Mouse (Mus musculus) lung, embryonic 16.5 days (tissue): ENCODE measurements around the gene Msmb. TPM values are rescaled to one million over a fixed set of nuclear protein-coding genes. Genes with fewer than 3 reads are reported as not detected.

Source experiments
- ATAC-seq: fragments of 200-750 bp; cut with Nextera tagmentation; 2 replicates; pipeline ENCODE4 v1.8.0; 2017; ENCODE audit warnings: low read depth, mild to moderate bottlenecking, moderate library complexity
- H3K27ac ChIP-seq: fragments of 300-500 bp; sonication (generic); 2 replicates; pipeline ENCODE4 v1.5.1; 2014; ENCODE audit warnings: mild to moderate bottlenecking, control low read depth, low read length
- H3K27me3 ChIP-seq: fragments of 300-500 bp; sonication (generic); 2 replicates; pipeline ENCODE4 v1.6.1; 2014; ENCODE audit warnings: low read depth, low read length, mixed read lengths; ENCODE audit not compliant: control insufficient read depth, insufficient read depth
- H3K36me3 ChIP-seq: fragments of 300-500 bp; sonication (generic); 2 replicates; pipeline ENCODE4 v1.6.1; 2014; ENCODE audit warnings: low read length; ENCODE audit not compliant: control insufficient read depth, insufficient read depth
- H3K4me1 ChIP-seq: fragments of 300-500 bp; sonication (generic); replicated peaks from 2 replicates; pipeline ENCODE4 v1.6.1; 2014; ENCODE audit warnings: low read length, mixed read lengths; ENCODE audit not compliant: control insufficient read depth, insufficient read depth
- H3K4me2 ChIP-seq: fragments of 300-500 bp; sonication (generic); 2 replicates; pipeline ENCODE4 v1.6.1; 2014; ENCODE audit warnings: low read depth, low read length, control low read depth
- H3K4me3 ChIP-seq: fragments of 300-500 bp; sonication (generic); 2 replicates; pipeline ENCODE4 v1.5.1; 2014; ENCODE audit warnings: mild to moderate bottlenecking, low read length, control low read depth
- H3K9ac ChIP-seq: fragments of 300-500 bp; sonication (generic); 2 replicates; pipeline ENCODE4 v1.6.1; 2014; ENCODE audit warnings: low read length, control low read depth
- H3K9me3 ChIP-seq: fragments of 300-500 bp; sonication (generic); 2 replicates; pipeline ENCODE4 v1.6.1; 2016; ENCODE audit warnings: low read length; ENCODE audit not compliant: control insufficient read depth
- WGBS: fragments of 180-500 bp; shearing (Covaris S2); extraction: QIAGEN DNeasy Blood & Tissue Kit; methylation state at CpG from one replicate; pipeline ENCODE4 v1.1.7; 2014; 5-methylcytosine and 5-hydroxymethylcytosine counted together
- polyA plus RNA-seq: library from polyadenylated mRNA; unstranded; fragments of >200 nt; fragmentation: Nextera tagmentation; extraction: Ambion mirVana; gene quantifications from 2 replicates; pipeline ENCODE4 v1.2.1, GENCODE M21; 2015

Gene Msmb
- polyA plus RNA-seq, result not detected in 2 replicates

DNA sequence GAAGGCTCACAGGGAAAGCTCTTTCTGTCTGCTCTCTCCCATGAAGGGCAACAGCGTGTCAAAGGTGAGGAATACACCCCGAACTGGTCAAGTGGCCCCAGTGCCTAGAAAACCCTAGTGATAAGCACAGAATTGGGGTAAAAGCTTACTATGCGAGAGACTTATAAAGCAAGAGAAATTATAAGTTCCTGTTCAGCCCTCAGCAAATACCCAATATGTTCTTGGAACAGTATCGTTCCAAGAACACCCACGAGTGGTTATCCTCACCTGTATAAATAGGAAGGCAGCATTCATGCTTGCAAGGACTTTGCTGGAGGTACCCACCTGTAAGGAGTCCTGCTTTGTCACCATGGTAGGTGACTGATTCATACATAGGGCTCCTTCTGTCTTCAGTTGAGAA lies at the start of gene Msmb:
Msmb (plus strand) TSS at position 301 of the 400 bp plus-strand sequence.
- H3K36me3 ChIP-seq, result no peaks in the 10 kb centered on the region
- no peaks in the 10 kb centered on the region for H3K27me3 ChIP-seq
- H3K9me3 ChIP-seq, result no peaks in the 10 kb centered on the region; the same call in 1 of the 2 replicates
- no peak within 1 kb of the TSS for H3K4me2 ChIP-seq
- no peak within 1 kb of the TSS for H3K4me3 ChIP-seq
- H3K27ac ChIP-seq, result no peak within 1 kb of the TSS
- no peak within 1 kb of the TSS for H3K9ac ChIP-seq
- 72% methylated on average over 5 of the region's 5 CpGs for WGBS
- ATAC-seq, result no peak
- H3K4me1 ChIP-seq, result no peaks in the 10 kb centered on the region

DNA sequence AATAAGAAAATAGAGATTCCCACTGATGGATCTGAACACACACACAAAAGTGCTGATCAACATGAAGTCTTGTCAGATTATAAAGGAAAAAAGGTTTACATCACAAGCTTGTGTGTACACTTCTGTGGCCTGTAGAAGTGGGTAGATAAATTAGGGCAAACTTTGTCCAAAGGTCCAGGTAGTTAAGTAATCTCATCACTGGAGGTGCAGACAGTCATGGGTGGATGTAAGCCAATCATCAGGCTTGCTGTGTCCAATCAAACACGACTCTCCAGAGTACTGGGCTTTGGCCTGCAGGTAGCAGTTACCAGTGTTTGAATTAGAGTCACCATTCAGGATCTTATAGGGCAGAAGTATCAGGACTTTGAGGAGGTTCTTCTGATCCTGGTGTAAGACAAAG lies 48.8 kb upstream of the Msmb start:
- H3K4me2 ChIP-seq, result no peak overlapping the region
- ATAC-seq, result no peak
- H3K27ac ChIP-seq, result no peak overlapping the region
- no peaks in the 10 kb centered on the region for H3K9me3 ChIP-seq
- H3K4me3 ChIP-seq, result no peak overlapping the region
- no peaks in the 10 kb centered on the region for H3K27me3 ChIP-seq
- H3K4me1 ChIP-seq, result no peaks in the 10 kb centered on the region
- H3K36me3 ChIP-seq, result peaks cover 8% of the 10 kb centered on the region
- H3K9ac ChIP-seq, result no peak overlapping the region
- WGBS, result 67% methylated on average over 1 of the region's 1 CpGs

- Histone ChIP-seq H3K4me1 (no peaks in the 10 kb centered on the region), H3K9ac (no peak overlapping the region), H3K27ac (no peak overlapping the region), H3K36me3 (peaks cover 8% of the 10 kb centered on the region), H3K9me3 (no peaks in the 10 kb centered on the region), H3K4me2 (no peak overlapping the region), H3K27me3 (no peaks in the 10 kb centered on the region), H3K4me3 (no peak overlapping the region)
- no peak for ATAC-seq
- WGBS, result 83% methylated on average over 11 of the region's 11 CpGs
Observed at GRCm38 (mm10) chr14:32093500-32094117, 48.2 kb upstream of the Msmb start.

DNA sequence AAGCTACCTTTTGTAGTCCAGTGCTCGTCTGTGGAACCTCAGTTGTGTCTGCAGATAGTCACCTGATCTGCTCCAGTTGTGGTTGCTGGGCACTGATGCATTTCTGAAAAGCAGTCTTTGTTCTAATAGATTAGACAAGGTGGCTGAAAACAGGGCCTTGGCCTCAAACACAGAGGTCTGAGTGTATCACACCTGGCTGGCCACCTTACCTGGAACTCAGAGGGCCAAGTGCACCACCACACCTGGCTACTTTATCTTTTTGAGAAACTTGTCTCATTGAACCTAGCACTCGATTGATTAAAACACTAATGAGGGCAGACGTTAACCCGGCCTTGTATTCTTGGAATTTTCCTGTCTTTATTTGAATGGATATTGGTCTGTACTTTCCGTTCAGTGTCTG lies 46.2 kb upstream of the Msmb start:
- Histone ChIP-seq H3K4me1 (no peaks in the 10 kb centered on the region), H3K4me2 (no peak overlapping the region), H3K36me3 (peaks cover 20% of the 10 kb centered on the region), H3K9ac (no peak overlapping the region), H3K9me3 (no peaks in the 10 kb centered on the region), H3K27me3 (no peaks in the 10 kb centered on the region), H3K27ac (no peak overlapping the region), H3K4me3 (no peak overlapping the region)
- whole genome bisulfite sequencing, result 81% methylated on average over 5 of the region's 5 CpGs
- ATAC-seq, result no peak

GRCm38 (mm10) chr14:32096740-32097139 lies 45.1 kb upstream of the Msmb start:
- H3K27ac ChIP-seq, result no peak overlapping the region
- ATAC-seq, result no peak
- no peaks in the 10 kb centered on the region for H3K27me3 ChIP-seq
- 89% methylated on average over 5 of the region's 5 CpGs for WGBS
- no peak overlapping the region for H3K4me3 ChIP-seq
- H3K36me3 ChIP-seq, result peaks cover 20% of the 10 kb centered on the region
- H3K4me2 ChIP-seq, result no peak overlapping the region
- no peaks in the 10 kb centered on the region for H3K4me1 ChIP-seq
- no peaks in the 10 kb centered on the region for H3K9me3 ChIP-seq
- no peak overlapping the region for H3K9ac ChIP-seq

GRCm38 (mm10) chr14:32097691-32098090 lies 44.1 kb upstream of the Msmb start:
- ATAC-seq, result no peak
- no peak overlapping the region for H3K27ac ChIP-seq
- 91% methylated on average over 7 of the region's 7 CpGs for WGBS
- no peaks in the 10 kb centered on the region for H3K4me1 ChIP-seq
- H3K9me3 ChIP-seq, result no peaks in the 10 kb centered on the region
- H3K9ac ChIP-seq, result no peak overlapping the region
- H3K27me3 ChIP-seq, result no peaks in the 10 kb centered on the region
- H3K36me3 ChIP-seq, result peaks cover 20% of the 10 kb centered on the region
- H3K4me3 ChIP-seq, result no peak overlapping the region
- H3K4me2 ChIP-seq, result no peak overlapping the region

DNA sequence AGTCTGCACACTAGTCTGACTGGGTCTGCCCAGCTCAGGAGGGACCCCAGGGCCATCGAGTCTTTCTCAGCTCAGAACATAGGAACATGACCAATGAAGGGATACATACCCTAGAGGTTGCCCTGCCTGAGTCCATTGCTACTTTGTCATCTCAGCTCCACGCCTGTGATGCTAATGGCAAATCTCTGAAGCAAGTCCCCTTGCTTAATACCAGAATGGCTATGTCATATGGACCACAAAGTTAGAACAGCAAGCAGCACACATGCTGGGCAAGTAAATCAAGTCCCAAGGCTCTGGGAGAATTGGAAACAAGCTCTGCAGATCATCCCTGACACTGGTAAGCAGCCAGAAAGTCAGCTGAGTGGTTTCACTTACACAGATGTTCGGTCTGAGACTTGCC lies 42.9 kb upstream of the Msmb start:
- no peak overlapping the region for H3K9ac ChIP-seq
- H3K36me3 ChIP-seq, result peaks cover 20% of the 10 kb centered on the region
- no peak overlapping the region for H3K4me2 ChIP-seq
- H3K4me1 ChIP-seq, result no peaks in the 10 kb centered on the region
- H3K27me3 ChIP-seq, result no peaks in the 10 kb centered on the region
- H3K9me3 ChIP-seq, result no peaks in the 10 kb centered on the region
- H3K4me3 ChIP-seq, result no peak overlapping the region
- H3K27ac ChIP-seq, result no peak overlapping the region
- no peak for ATAC-seq
- 75% methylated on average over 3 of the region's 3 CpGs for WGBS

DNA sequence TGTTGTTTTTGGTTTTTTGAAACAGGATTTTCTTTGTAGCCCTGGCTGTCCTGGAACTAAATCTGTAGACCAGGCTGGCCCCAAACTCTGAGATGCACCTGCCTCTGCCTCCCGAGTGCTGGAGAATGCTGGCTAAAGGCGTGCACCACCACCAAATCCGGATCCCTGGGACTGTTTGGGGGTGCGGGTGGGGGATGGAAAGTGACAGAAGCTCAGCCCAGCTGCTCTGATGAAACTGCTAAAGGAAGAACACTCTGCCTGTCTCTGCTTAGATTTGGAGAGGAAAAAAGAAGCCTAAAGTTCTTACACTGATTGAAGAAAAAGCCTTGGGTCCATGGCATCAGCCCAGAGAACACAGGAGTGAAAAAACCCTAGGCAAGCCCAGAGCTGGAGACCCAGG lies 38.3 kb upstream of the Msmb start:
- H3K4me3 ChIP-seq, result no peak overlapping the region
- peaks cover 12% of the 10 kb centered on the region for H3K36me3 ChIP-seq
- no peak for ATAC-seq
- no peak overlapping the region for H3K4me2 ChIP-seq
- no peaks in the 10 kb centered on the region for H3K9me3 ChIP-seq
- no peaks in the 10 kb centered on the region for H3K27me3 ChIP-seq
- H3K27ac ChIP-seq, result no peak overlapping the region
- no peaks in the 10 kb centered on the region for H3K4me1 ChIP-seq
- 85% methylated on average over 4 of the region's 4 CpGs for WGBS
- H3K9ac ChIP-seq, result no peak overlapping the region

GRCm38 (mm10) chr14:32105663-32106062 lies 36.2 kb upstream of the Msmb start:
- H3K27ac ChIP-seq, result no peak overlapping the region
- H3K36me3 ChIP-seq, result no peaks in the 10 kb centered on the region
- H3K27me3 ChIP-seq, result no peaks in the 10 kb centered on the region
- H3K4me1 ChIP-seq, result no peaks in the 10 kb centered on the region
- WGBS, result 34% methylated on average over 7 of the region's 7 CpGs
- no peak overlapping the region for H3K9ac ChIP-seq
- ATAC-seq, result peak; percentile 17; the same call in 1 of the 2 replicates
- H3K9me3 ChIP-seq, result no peaks in the 10 kb centered on the region
- no peak overlapping the region for H3K4me3 ChIP-seq
- no peak overlapping the region for H3K4me2 ChIP-seq

DNA sequence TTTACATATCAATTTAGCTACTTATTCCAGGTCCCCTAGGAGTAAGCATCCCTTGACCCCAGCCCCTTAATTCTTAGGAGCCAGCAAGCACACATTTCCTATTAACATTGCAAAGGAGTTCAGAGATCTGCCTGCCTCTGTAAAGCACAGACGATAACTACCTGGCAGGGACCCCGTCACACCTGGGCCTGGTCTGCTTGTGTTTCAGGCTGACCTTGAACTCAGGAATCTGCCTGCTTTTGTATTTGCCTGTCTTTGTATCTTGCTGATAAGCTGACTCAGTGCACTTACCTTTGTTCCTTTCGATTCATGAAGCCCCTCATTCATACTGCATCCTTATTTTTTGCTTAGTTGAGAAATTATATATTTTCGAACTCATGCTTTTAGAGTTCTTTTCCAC lies 34.9 kb upstream of the Msmb start:
- no peak overlapping the region for H3K9ac ChIP-seq
- no peaks in the 10 kb centered on the region for H3K27me3 ChIP-seq
- no peaks in the 10 kb centered on the region for H3K4me1 ChIP-seq
- H3K36me3 ChIP-seq, result no peaks in the 10 kb centered on the region
- H3K4me3 ChIP-seq, result no peak overlapping the region
- H3K4me2 ChIP-seq, result no peak overlapping the region
- no peak overlapping the region for H3K27ac ChIP-seq
- whole genome bisulfite sequencing, result 89% methylated on average over 4 of the region's 4 CpGs
- H3K9me3 ChIP-seq, result no peaks in the 10 kb centered on the region
- ATAC-seq, result no peak
